Mouse (Mus musculus) heart, postnatal 0 days (tissue): ENCODE measurements at regions not wholly inside any gene's neighbourhood (a gene's known extent, or its start where the extent isn't known, plus 50 kb on each side); places are given as distances from the start of the nearest gene placed in this dataset.
A peak's percentile ranks its signal among the peaks of the same experiment; 100 is the strongest.

ENCODE experiments used
- ATAC-seq: fragments of 200-750 bp; cut with Nextera tagmentation; 2 replicates; pipeline ENCODE4 v1.8.0; 2017; ENCODE audit warnings: low read depth, moderate number of reproducible peaks, moderate library complexity; ENCODE audit not compliant: insufficient read depth
- DNase-seq: peaks from one replicate; pipeline ENCODE4 v3.0.0-alpha.2; 2016; ENCODE audit warnings: low spot score
- H3K27ac ChIP-seq: fragments of 300-500 bp; sonication (generic); 2 replicates; pipeline ENCODE4 v1.5.1; 2014; ENCODE audit warnings: low read depth, mild to moderate bottlenecking
- H3K27me3 ChIP-seq: fragments of 300-500 bp; sonication (generic); 2 replicates; pipeline ENCODE4 v1.6.1; 2014; ENCODE audit warnings: low read length, mixed read lengths; ENCODE audit not compliant: control insufficient read depth, insufficient read depth
- H3K36me3 ChIP-seq: fragments of 300-500 bp; sonication (generic); replicated peaks from 2 replicates; pipeline ENCODE4 v1.6.1; 2014; ENCODE audit warnings: low read length, mixed read lengths; ENCODE audit not compliant: control insufficient read depth, insufficient read depth
- H3K4me1 ChIP-seq: fragments of 300-500 bp; sonication (generic); 2 replicates; pipeline ENCODE4 v1.6.1; 2014; ENCODE audit warnings: antibody characterized with exemption; ENCODE audit not compliant: control insufficient read depth, insufficient read depth
- H3K4me2 ChIP-seq: fragments of 300-500 bp; sonication (generic); 2 replicates; pipeline ENCODE4 v1.6.1; 2014; ENCODE audit warnings: low read depth, mild to moderate bottlenecking, low read length, moderate library complexity
- H3K4me3 ChIP-seq: fragments of 300-500 bp; sonication (generic); 2 replicates; pipeline ENCODE4 v1.5.1; 2014; ENCODE audit warnings: low read depth, low read length
- H3K9ac ChIP-seq: fragments of 300-500 bp; sonication (generic); replicated peaks from 2 replicates; pipeline ENCODE4 v1.6.1; 2014; ENCODE audit warnings: low read depth, low read length, mixed read lengths
- H3K9me3 ChIP-seq: fragments of 300-500 bp; sonication (generic); replicated peaks from 2 replicates; pipeline ENCODE4 v1.6.1; 2016; ENCODE audit warnings: low read length; ENCODE audit not compliant: control insufficient read depth
- CTCF ChIP-seq: IDR thresholded peaks from 2 replicates; pipeline ENCODE4 v1.5.1; 2016; ENCODE audit warnings: antibody characterized with exemption, control low read depth, low read depth
- EP300 ChIP-seq: IDR thresholded peaks from 2 replicates; pipeline ENCODE4 v1.6.1; 2016; ENCODE audit warnings: antibody characterized with exemption, low read depth
- WGBS: fragments of 180-500 bp; shearing (Covaris S2); extraction: QIAGEN DNeasy Blood & Tissue Kit; methylation state at CpG from one replicate; pipeline ENCODE4 v1.1.7; 2014; 5-methylcytosine and 5-hydroxymethylcytosine counted together

DNA sequence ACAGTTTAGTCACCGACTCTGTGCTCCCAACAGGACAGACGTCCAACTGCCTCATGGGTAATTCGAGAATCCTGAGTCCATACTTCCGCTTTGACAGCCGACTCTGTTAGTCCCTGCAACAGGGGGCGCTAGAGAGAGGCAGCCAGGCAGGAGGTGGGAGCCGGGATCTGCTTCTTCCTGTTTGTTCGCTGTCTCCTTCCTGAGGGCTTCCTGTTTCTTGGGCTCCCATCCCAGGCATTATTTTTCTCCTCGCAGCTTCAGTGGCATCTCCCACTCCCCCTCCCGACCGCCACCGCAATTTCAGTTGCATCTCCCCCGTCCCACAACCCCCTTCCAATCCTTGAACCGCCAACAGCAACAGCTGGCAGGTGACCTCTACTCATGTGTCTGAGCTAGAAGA, 211.1 kb downstream of the Xxylt1 start:
- Histone ChIP-seq H3K36me3 (no peaks in the 10 kb centered on the region), H3K4me1 (peaks cover 12% of the 10 kb centered on the region; the same call in 1 of the 2 replicates), H3K27ac (peak overlapping the region; percentile 56), H3K9ac (no peak overlapping the region), H3K4me3 (no peak overlapping the region), H3K9me3 (no peaks in the 10 kb centered on the region), H3K4me2 (no peak overlapping the region), H3K27me3 (no peaks in the 10 kb centered on the region)
- WGBS: 51% methylated on average over 14 of the region's 14 CpGs
- no peak for ATAC-seq
- DNase-seq: peak; percentile 17
- peak; percentile 74 for TF ChIP-seq EP300
- peak; percentile 62 for TF ChIP-seq CTCF

DNA sequence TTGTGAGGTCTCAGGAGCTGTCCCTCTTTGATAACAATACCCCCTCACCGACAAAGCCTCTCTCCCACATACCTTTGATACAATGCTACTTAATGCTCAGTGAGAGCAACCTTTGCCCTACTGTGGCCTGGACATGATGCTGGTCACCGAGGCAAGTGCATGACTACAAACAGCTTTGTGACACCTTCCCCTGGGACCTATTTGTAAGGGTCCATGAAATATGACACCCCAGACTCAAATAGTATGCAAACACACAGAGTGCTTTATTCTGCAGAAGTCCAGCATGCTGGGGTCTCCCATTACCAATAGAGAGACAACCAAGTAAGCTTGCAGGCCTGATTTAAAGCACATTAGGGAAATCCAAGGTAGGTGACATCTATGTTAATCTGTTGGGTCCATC, 210.6 kb downstream of the Xxylt1 start:
- peak; percentile 13 for DNase-seq
- peaks cover 12% of the 10 kb centered on the region; the same call in 1 of the 2 replicates for H3K4me1 ChIP-seq
- no peaks in the 10 kb centered on the region for H3K9me3 ChIP-seq
- WGBS: 19% methylated on average over 2 of the region's 2 CpGs
- no peaks in the 10 kb centered on the region for H3K27me3 ChIP-seq
- peak overlapping the region; percentile 56 for H3K27ac ChIP-seq
- peak; percentile 15; the same call in 1 of the 2 replicates for ATAC-seq
- TF ChIP-seq CTCF: no peak
- no peak for TF ChIP-seq EP300
- H3K36me3 ChIP-seq: no peaks in the 10 kb centered on the region
- no peak overlapping the region for H3K9ac ChIP-seq
- no peak overlapping the region for H3K4me3 ChIP-seq
- no peak overlapping the region for H3K4me2 ChIP-seq

DNA sequence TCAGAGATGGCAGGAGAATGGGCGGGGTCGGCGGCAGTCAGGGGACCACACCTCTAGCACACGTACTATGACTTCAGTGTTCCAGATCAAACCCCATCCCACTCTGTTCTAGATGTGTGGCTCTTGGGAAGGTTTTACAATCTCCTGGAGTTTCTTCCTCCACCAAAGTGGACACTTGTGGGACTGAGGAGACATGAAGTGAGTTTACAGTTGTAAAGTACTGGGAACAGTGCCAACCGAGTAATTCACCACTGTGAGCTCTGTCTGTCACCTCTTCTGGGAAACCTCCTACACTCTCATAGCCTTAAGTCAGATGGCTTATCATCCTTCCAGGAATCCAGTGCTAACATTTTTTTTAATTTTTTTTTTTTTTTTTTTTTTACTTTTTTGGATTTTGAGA, 209.1 kb downstream of the Xxylt1 start:
- no peak for DNase-seq

DNA sequence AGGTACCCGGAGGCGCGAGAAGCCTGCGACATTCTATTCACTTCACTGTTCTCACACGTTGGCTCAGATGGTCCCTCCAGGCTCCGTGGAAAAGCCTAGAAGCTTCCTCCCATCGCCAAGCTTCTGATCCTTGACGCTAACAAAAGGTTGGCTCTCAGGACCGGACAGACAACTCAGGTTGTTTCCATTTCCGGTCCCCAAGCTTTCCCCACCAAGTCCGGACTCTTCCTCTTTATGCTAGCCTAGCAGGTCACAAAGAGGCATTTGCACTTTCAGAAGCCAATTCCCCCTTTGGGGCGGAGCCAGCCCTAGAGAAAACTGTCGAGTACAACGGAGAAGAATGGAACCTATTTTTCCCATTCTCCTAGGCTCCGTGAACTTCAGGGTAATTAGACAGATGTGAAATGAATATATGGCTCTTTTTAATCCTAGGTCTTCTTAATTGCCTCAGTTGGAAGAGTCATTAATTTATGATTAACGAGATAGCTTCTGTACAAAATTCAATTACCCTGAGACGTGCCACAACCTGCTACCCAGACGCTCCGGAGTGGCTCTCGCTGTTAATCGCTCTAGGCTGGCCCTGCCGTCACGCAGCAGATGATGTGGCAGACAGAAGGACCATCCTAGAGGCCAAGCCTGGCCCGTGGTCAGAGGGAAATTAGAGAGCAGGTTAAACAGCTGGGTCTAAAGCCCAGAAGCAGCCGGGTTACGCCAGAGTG, 207.6 kb downstream of the Xxylt1 start:
- 46% methylated on average over 26 of the region's 26 CpGs for WGBS
- Histone ChIP-seq H3K27me3 (no peaks in the 10 kb centered on the region), H3K4me1 (peaks cover 12% of the 10 kb centered on the region; the same call in 1 of the 2 replicates), H3K27ac (no peak overlapping the region; the same call in 1 of the 2 replicates), H3K9ac (0 out of 2 replicates have a peak overlapping the region, but pooled peaks have one; percentile 3), H3K4me3 (no peak overlapping the region), H3K9me3 (no peaks in the 10 kb centered on the region), H3K4me2 (peak overlapping the region; percentile 28; the same call in 1 of the 2 replicates), H3K36me3 (no peaks in the 10 kb centered on the region)
- peak; percentile 25 for DNase-seq
- ATAC-seq: no peak
- TF ChIP-seq CTCF: no peak
- TF ChIP-seq EP300: no peak

More for the DNA sequence above, 209.1 kb downstream of the Xxylt1 start:
- no peak for ATAC-seq
- peaks cover 12% of the 10 kb centered on the region; the same call in 1 of the 2 replicates for H3K4me1 ChIP-seq
- no peak overlapping the region for H3K9ac ChIP-seq
- TF ChIP-seq EP300 (no peak), CTCF (no peak)
- H3K4me3 ChIP-seq: no peak overlapping the region
- no peaks in the 10 kb centered on the region for H3K9me3 ChIP-seq
- H3K4me2 ChIP-seq: no peak overlapping the region
- no peaks in the 10 kb centered on the region for H3K36me3 ChIP-seq
- no peak overlapping the region for H3K27ac ChIP-seq
- H3K27me3 ChIP-seq: no peaks in the 10 kb centered on the region
- WGBS: 77% methylated on average over 5 of the region's 5 CpGs

DNA sequence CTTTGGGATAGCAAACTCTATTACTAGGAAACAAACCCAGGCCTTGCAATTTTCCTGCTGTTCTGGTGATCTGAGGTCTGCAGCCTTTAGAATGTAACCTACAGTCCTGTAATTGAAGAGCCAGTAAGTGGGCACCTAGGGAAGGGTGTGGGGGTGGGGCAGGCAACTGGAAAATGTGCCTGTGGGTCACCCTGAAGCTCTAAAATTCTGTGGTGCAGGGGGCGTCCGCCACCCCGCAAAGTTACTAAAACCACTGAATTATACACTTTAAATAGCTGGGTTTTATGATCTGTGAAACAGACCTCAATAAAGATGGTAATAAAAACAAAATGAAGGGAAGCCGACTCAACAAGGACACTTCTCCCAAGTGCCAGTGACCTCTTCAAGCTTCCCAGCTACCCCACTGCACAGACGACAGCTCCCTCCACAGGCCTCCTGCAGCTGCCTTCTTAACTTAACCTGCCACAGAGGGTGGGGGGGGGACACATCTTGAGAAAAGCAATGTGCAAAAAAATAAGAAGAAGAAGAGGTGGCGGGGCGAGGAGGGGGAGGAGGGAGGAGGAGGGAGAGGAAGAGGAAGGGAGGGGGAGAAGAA, 205.9 kb downstream of the Xxylt1 start:
- H3K9me3 ChIP-seq: no peaks in the 10 kb centered on the region
- H3K4me3 ChIP-seq: no peak overlapping the region
- WGBS: 76% methylated on average over 7 of the region's 7 CpGs
- TF ChIP-seq CTCF (peak; percentile 19), EP300 (no peak)
- peaks cover 5% of the 10 kb centered on the region; the same call in 1 of the 2 replicates for H3K4me1 ChIP-seq
- no peak overlapping the region for H3K9ac ChIP-seq
- no peak overlapping the region for H3K4me2 ChIP-seq
- H3K27ac ChIP-seq: no peak overlapping the region
- ATAC-seq (no peak), DNase-seq (no peak)
- H3K27me3 ChIP-seq: no peaks in the 10 kb centered on the region
- H3K36me3 ChIP-seq: no peaks in the 10 kb centered on the region
